Mouse (Mus musculus) heart, adult 2 months (tissue): ENCODE measurements around the gene Brwd1. TPM values are rescaled to one million over a fixed set of nuclear protein-coding genes. Genes with fewer than 3 reads are reported as not detected.
A peak's percentile ranks its signal among the peaks of the same experiment; 100 is the strongest.
"Not testable (repeated sequence)": the region's sequence is repeated elsewhere in the genome, so short reads cannot be mapped to it uniquely, and the experiment has no call there.

ENCODE experiments used
- DNase-seq, 2 experiments: peaks; one replicate each; pipeline ENCODE4 v3.0.0; 2021
- H3K27ac ChIP-seq: fragments of 200-600 bp; 2 replicates; pipeline ENCODE4 v1.8.1; 2022
- H3K27me3 ChIP-seq: fragments of 200-500 bp; 2 replicates; pipeline ENCODE4 v1.6.1; 2012; ENCODE audit warnings: mild to moderate bottlenecking, low read length, inconsistent platforms, mixed read lengths; ENCODE audit not compliant: control insufficient read depth, insufficient read depth
- H3K36me3 ChIP-seq: fragments of 200-500 bp; 2 replicates; pipeline ENCODE4 v1.6.1; 2012; ENCODE audit warnings: low read length, inconsistent platforms; ENCODE audit not compliant: control insufficient read depth, insufficient read depth
- H3K4me1 ChIP-seq: fragments of 200-500 bp; 2 replicates; pipeline ENCODE4 v1.6.1; 2011; ENCODE audit warnings: low read length; ENCODE audit not compliant: control insufficient read depth, insufficient read depth
- H3K4me3 ChIP-seq: fragments of 200-600 bp; 2 replicates; pipeline ENCODE4 v1.8.1; 2022
- H3K79me2 ChIP-seq: fragments of 200-500 bp; replicated peaks from 2 replicates; pipeline ENCODE4 v1.6.1; 2012; ENCODE audit warnings: mild to moderate bottlenecking, inconsistent platforms, low read length, moderate library complexity, mixed read lengths; ENCODE audit not compliant: control insufficient read depth, insufficient read depth
- H3K9ac ChIP-seq: fragments of 200-500 bp; 2 replicates; pipeline ENCODE4 v1.6.1; 2012; ENCODE audit warnings: low read depth, mild to moderate bottlenecking, control low read depth, inconsistent platforms, low read length, mixed read lengths
- CTCF ChIP-seq: fragments of 200-600 bp; IDR thresholded peaks from 2 replicates; pipeline ENCODE4 v1.8.1; 2022; ENCODE audit warnings: antibody characterized with exemption, mild to moderate bottlenecking, moderate library complexity
- EP300 ChIP-seq: fragments of 200-500 bp; IDR thresholded peaks from 2 replicates; pipeline ENCODE4 v1.6.1; 2011; ENCODE audit warnings: low read depth, low read length, control low read depth; ENCODE audit not compliant: insufficient read depth
- POLR2A ChIP-seq: fragments of 200-500 bp; IDR thresholded peaks from 2 replicates; pipeline ENCODE4 v1.6.1; 2011; ENCODE audit warnings: mild to moderate bottlenecking, low read depth, low read length, control low read depth; ENCODE audit not compliant: insufficient read depth
- WGBS: fragments of 180-500 bp; shearing (Covaris S2); methylation state at CpG from one replicate; pipeline ENCODE4 v1.1.7; 2018; 5-methylcytosine and 5-hydroxymethylcytosine counted together
- intact Hi-C: fragments of 180-260 bp; cut with DNase I; formaldehyde crosslinking; loops from one replicate; pipeline ENCODE4 v1.15.1; 2025
- polyA plus RNA-seq: library from polyadenylated mRNA; depleted of rRNA; stranded (reverse); fragments of >200 nt; gene quantifications from 2 replicates; pipeline ENCODE4 v1.2.3, GENCODE M21; 2012
- total RNA-seq, 2 experiments: library from RNA; stranded (reverse); gene quantifications; 2 replicates each; pipeline ENCODE4 v1.2.3; 2021

Brwd1 gene
- total and polyA plus RNA-seq, 3 experiments = 24.4 to 88.7 (median 65.5) TPM

- no peaks in the 10 kb centered on the region for H3K79me2 ChIP-seq
- no peak for DNase-seq
Observed at GRCm38 (mm10) chr16:95983601-95984000, 98.7 kb downstream of the Brwd1 start.

GRCm38 (mm10) chr16:95970841-95971240, 111.5 kb downstream of the Brwd1 start:
- H3K9ac ChIP-seq = no peak overlapping the region
- TF ChIP-seq EP300 = no peak
- no peak overlapping the region for H3K27ac ChIP-seq
- H3K4me1 ChIP-seq = no peaks in the 10 kb centered on the region
- no peaks in the 10 kb centered on the region for H3K79me2 ChIP-seq
- H3K36me3 ChIP-seq = no peaks in the 10 kb centered on the region
- no peaks in the 10 kb centered on the region for H3K27me3 ChIP-seq
- no peak for DNase-seq
- intact Hi-C loops = no loop called here
- H3K4me3 ChIP-seq = no peak overlapping the region
- 85% methylated on average over 2 of the region's 2 CpGs for WGBS

More at GRCm38 (mm10) chr16:95983601-95984000, 98.7 kb downstream of the Brwd1 start:
- intact Hi-C loops = no loop called here
- 80% methylated on average over 7 of the region's 7 CpGs for WGBS
- TF ChIP-seq POLR2A (no peak), EP300 (no peak), CTCF (peak; percentile 44)
- H3K27ac ChIP-seq = no peak overlapping the region
- H3K27me3 ChIP-seq = no peaks in the 10 kb centered on the region
- no peak overlapping the region for H3K9ac ChIP-seq
- H3K4me1 ChIP-seq = no peaks in the 10 kb centered on the region
- H3K4me3 ChIP-seq = no peak overlapping the region
- H3K36me3 ChIP-seq = no peaks in the 10 kb centered on the region

GRCm38 (mm10) chr16:95967455-95967854, 114.9 kb downstream of the Brwd1 start:
- Histone ChIP-seq H3K79me2 (no peaks in the 10 kb centered on the region), H3K27me3 (no peaks in the 10 kb centered on the region), H3K4me1 (no peaks in the 10 kb centered on the region), H3K36me3 (no peaks in the 10 kb centered on the region), H3K27ac (no peak overlapping the region), H3K9ac (no peak overlapping the region), H3K4me3 (no peak overlapping the region)
- DNase-seq = no peak
- WGBS = 37% methylated on average over 11 of the region's 11 CpGs
- no peak for TF ChIP-seq POLR2A
- TF ChIP-seq CTCF = no peak
- intact Hi-C loops = loop anchor here (5.0 kb wide), 1 partner anchor 615 kb away; no protein-coding TSS in a partner anchor

GRCm38 (mm10) chr16:95964427-95965023, 117.8 kb downstream of the Brwd1 start:
- H3K79me2 ChIP-seq = no peaks in the 10 kb centered on the region
- H3K4me1 ChIP-seq = no peaks in the 10 kb centered on the region
- WGBS = 36% methylated on average over 11 of the region's 11 CpGs
- DNase-seq = no peak
- no peak overlapping the region for H3K27ac ChIP-seq
- H3K4me3 ChIP-seq = no peak overlapping the region
- H3K9ac ChIP-seq = no peak overlapping the region
- no peak for TF ChIP-seq EP300
- TF ChIP-seq CTCF = peak; percentile 65
- intact Hi-C loops = loop anchor here (1.0 to 5.0 kb wide), 4 partner anchors 316 to 612 kb away; no protein-coding TSS in a partner anchor
- H3K27me3 ChIP-seq = no peaks in the 10 kb centered on the region
- H3K36me3 ChIP-seq = no peaks in the 10 kb centered on the region

- H3K27ac ChIP-seq, DNase-seq, H3K4me1 ChIP-seq, H3K9ac ChIP-seq, H3K27me3 ChIP-seq, H3K36me3 ChIP-seq, H3K4me3 ChIP-seq, H3K79me2 ChIP-seq: not testable (repeated sequence)
- 84% methylated on average over 1 of the region's 1 CpGs for WGBS
- intact Hi-C loops = loop anchor here (5.0 kb wide), 2 partner anchors 354 to 494 kb away; no protein-coding TSS in a partner anchor
Observed at GRCm38 (mm10) chr16:95961484-95961883, 120.8 kb downstream of the Brwd1 start.

GRCm38 (mm10) chr16:95960689-95961088, 121.6 kb downstream of the Brwd1 start:
- intact Hi-C loops = loop anchor here (5.0 kb wide), 2 partner anchors 353 to 493 kb away; no protein-coding TSS in a partner anchor
- not testable (repeated sequence) for DNase-seq, H3K27ac ChIP-seq, H3K4me3 ChIP-seq, H3K27me3 ChIP-seq, H3K36me3 ChIP-seq, H3K4me1 ChIP-seq, H3K9ac ChIP-seq, H3K79me2 ChIP-seq
- WGBS = 95% methylated on average over 2 of the region's 2 CpGs
